Mouse (Mus musculus): ENCODE results near the gene Pgm1. TPM values are rescaled to one million over a fixed set of nuclear protein-coding genes. Genes with fewer than 3 reads are reported as not detected.

The Pgm1 gene
- polyA plus RNA-seq (2021; fragmentation: Nextera tagmentation) = 68.3 and 71.9 TPM in 2 replicates
- long read RNA-seq, experiment 1, transcript Pgm1-201 (11 exons, 2,371 nt) = major isoform, 140 of 177 reads
- long read RNA-seq, experiment 1, partial matches to known transcripts = 17 of 177 reads
- long read RNA-seq, experiment 1, other reads (novel, unspliced or antisense) = 20 of 177 reads
- long read RNA-seq, experiment 2, transcript Pgm1-201 (11 exons, 2,371 nt) = major isoform, 566 of 616 reads
- long read RNA-seq, experiment 2, partial matches to known transcripts = 11 of 616 reads
- long read RNA-seq, experiment 2, other reads (novel, unspliced or antisense) = 39 of 616 reads

GRCm38 (mm10) chr4:99929149-99929612 is at the start of gene Pgm1:
Gene Pgm1, plus strand, starts transcription at chr4:99929414.

GRCm38 (mm10) chr4:99929613-99930517 is 651 bp downstream of the Pgm1 start, which contains the start of gene Itgb3bp:
Gene Itgb3bp, minus strand, starts transcription at chr4:99929813.

Other genes starting within 250 kb of the Pgm1 start
- 9.6 and 10.2 TPM in 2 replicates for gene Alg6, start 213.8 kb upstream of the Pgm1 start, polyA plus RNA-seq (2021; fragmentation: Nextera tagmentation)
- gene Efcab7, start 100.2 kb upstream of the Pgm1 start, polyA plus RNA-seq (2021; fragmentation: Nextera tagmentation) = 3.2 and 6.8 TPM in 2 replicates
- gene Itgb3bp, start 399 bp downstream of the Pgm1 start, polyA plus RNA-seq (2021; fragmentation: Nextera tagmentation) = 11.3 and 11.6 TPM in 2 replicates
- 1.3 and 1.4 TPM in 2 replicates for gene Ror1, start 166.4 kb downstream of the Pgm1 start, polyA plus RNA-seq (2021; fragmentation: Nextera tagmentation)

Data from layer of hippocampus, adult 6 months (tissue).